Mouse (Mus musculus) ovary, postnatal 14 days (tissue): ENCODE data around the gene Isg20l2.

Experiments used
- DNase-seq: peaks from one replicate; pipeline ENCODE4 v3.0.0; 2022; ENCODE audit warnings: low spot score

Gene Isg20l2

DNA sequence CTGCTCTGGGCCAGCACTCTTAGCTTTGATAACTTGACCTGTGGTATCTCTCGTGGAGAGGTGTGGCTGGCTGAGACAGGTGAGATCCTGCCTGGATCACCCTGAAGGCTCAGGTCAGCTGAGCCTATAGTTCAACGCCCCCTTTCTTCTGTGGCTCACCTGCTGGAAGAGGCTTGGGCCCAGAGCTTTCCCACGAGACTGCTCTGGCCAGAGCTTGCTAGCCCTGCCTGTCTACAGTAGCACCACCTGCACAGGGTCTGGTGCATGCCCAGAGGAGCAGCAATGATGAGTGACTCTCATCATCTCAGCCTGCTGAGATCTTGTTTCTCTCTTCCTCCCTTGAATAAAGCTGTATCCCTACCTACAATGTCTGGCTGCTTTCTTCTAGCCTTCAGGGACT is 50.0 kb downstream of the Isg20l2 start:
- DNase-seq: no peak

DNA sequence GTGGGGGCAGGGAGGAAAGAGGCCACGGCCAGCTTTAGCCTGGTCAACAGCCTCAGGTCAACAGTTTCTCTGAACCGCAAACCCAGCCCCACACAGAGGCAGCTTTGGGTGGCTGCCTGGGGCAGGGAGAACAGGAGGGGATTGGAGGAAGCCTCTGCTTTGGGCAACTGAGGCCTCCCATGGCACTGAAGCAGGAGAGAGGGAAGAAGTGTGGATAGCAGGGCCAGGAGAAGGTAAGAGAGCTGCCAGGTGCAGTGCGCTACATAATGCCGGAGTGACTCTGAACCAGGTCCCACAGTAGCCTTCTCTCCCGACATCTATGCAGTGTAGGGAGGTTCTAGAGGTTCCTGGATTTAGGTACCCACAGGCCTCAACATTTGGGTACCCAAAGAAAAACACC is 50.6 kb downstream of the Isg20l2 start:
- no peak for DNase-seq

DNA sequence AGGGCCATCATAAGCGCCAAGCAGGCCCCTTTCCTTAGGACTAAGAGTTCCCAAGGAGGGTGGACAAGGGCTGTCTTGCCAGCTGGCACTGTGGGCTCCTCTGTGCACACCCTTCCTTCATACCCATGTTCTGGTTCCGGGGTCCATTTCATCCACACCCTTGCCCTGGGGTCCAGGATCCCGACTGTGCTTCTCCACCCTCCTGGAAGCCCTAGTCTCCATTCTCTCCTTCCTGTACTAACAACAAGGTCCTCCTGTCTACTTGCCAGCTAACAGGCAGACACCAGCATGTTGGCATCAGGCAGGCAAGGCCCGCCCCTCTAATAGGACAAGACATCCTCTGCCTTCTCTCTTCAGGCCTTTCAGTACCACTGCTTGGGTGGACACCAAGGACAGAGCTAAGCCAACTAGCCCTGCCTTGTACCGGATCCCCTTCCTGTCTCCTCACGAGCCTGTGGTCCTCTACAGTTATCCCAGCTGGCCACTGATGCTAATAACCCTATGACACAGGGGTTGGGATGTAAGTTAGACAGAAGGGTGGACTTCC is 51.2 kb downstream of the Isg20l2 start:
- DNase-seq: no peak

DNA sequence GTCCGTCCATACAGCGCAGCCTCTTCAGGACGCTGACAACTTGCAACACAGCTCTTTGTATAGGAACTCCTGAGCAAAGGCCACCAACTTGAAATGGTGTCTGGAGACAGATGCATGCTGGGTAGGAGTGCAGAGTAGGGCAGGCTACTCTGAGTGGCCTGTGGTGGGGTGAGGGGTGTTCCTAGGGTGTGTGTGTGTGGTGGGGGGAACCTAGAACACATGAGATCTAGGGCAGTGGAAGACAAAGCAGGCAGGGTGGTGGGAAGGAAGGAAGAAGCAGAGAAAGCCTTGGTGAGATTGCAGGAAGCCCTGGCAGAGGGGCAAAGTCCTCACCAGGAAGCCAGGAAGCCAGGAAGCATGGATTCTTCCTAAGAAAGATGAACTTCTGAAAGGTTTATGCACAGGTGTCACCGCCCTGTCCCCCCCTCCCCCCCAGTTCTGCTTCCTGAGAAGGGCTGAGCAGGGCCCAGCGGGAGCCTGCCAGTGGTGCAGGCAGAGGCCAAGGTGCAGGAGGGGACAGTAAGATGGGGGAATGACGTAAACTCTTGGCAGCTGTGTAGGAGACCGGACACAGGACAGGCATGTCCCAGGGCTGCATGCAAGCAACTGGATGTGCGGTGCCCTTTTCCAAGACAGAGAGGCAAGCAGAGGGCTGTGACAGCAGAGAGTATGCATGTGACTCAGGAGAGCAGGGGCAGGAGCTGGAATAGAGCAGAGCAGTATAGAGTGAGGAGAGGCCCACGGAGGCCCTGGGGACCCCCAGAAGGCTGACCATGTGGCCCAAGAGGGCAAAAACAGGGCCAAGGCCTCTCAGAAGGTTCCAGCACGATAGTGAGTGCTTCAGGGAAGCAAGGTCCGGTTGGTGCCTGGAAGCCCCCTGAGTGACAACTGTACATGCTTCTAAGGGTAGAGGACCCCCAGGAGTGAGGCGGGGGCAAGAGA is 52.1 kb downstream of the Isg20l2 start:
- DNase-seq: no peak

DNA sequence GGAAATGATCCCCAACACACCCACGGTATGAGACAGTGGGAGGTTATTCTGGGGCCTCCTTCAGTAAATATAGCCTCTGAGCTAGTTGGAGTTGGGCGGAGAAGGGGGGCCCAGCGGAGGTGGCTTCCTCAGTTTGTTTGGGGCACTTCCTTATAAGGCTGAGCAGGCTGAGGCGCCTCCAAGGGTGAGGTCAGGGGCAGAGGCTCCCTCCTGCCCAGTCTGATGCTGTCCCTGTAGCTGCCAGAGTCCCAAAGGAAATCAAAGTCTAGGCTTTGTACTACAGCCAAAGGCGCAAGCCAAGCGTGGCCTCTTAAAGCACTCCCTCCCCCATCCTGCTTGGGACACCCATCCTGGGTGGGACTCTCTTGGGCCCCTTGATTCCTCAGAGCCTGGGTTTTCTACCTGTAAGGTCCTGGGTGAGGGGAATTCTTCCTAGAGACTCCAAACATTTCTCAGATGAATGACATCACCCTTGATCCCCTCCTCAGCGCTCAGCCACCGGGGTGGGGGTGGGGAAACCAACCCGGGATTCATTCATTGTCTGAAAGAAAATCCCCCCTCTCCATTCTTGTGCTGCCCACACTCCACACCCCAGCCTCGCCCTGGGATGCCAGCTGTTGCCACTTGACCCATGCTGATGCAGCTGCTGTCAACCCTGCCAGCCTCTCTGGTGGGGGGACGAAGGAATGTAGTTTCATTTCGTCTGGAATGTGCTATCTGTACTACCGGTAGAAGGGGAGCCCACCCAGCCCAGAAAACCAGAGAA is 52.9 kb downstream of the Isg20l2 start:
- no peak for DNase-seq

DNA sequence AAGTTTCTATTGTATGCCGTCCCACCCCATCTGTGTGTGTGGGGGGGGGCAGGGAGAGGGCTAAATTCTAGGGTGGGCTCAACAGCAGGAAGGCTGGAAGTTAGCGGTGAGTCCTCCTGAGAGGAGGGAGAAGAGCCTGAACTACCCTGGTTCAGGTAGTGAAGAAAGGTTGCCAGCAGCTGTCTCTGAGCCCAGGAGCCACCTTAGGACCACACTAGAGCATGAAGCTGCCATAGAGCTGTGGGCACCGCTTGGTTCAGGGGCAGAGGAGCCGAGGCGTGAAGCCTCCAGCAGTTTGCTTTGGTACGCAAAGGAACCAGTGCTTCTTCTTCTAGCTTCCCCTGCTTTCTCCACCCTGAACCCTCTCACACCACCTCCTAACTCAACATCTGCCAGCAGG is 53.5 kb downstream of the Isg20l2 start:
- DNase-seq: no peak

DNA sequence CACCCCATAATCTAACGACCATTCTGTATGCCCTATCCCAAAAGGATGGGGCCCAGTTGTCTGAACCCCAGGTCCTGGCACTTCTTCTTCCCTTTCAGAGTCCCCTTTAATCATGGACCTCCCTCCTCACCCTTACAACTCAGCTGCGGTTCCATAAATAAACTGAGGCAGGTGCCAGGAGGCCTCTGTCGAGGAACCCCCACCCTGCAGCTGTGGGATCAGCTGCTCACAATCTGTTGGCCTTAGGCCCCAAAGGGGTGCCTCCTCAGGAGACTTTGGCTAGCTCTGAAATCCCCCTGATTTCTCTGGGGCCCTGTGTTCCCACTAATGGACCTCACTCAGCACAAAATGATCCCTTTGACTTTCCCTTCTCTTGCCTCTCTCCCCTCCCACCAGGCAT is 54.0 kb downstream of the Isg20l2 start:
- DNase-seq: no peak

DNA sequence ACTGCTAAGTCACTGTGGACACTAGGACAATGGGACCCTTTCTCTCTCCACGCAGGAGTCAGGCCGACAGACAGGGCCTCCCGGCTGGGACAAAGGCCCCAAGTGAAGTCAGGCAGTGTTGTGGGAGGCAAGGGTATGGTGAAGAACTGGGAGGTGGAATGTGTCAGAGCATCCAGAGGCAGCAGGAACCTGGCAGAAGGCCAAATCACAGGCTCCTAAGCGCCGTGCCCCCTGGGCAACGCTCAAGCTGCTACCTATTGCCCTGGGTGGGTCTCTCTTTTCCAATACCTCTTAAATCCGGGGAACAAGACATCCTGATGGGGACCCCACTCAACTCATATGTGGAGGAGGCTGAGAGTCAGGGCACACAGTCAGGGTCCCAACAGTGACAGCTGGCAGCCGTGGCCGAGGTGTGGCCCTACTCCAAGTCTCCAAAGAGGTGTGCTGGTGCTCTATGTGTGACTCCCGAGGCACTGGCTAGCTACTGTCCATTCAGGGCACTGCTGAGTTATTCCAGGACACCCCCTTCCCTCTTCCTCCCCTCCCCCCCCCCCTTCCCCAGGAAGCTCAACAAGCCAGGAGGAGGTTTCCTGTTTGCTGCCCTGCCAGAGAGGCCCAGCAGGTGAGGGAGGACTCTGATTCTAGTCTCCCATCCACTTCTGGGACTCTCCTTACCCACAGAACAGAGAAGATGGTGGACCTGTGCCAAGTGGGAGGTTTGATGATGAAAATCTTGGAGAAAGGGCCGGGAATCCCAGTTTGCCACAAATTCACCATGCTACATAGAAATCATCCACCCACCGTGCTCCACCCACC is 55.6 kb downstream of the Isg20l2 start:
- no peak for DNase-seq

DNA sequence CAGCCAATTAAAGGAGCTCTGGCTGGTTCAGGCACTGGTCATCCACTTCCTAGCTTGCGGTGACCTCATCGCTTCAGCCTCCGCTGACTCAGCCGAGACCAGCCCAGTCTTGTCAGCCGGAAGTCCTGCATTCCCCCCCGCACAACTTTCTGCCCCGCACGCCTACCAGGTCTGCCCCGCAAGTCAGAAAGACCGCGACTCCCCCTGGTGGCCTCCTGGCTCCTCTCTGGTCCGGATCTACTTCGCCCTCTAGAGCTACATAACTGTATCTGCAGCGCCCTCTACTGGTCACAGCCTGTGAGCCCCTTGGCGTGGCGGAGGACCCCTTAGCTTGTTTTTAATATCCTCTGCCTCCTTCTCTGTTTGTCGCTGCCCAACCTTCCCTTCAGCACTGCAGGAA is 56.8 kb downstream of the Isg20l2 start:
- DNase-seq: peak; percentile 96

DNA sequence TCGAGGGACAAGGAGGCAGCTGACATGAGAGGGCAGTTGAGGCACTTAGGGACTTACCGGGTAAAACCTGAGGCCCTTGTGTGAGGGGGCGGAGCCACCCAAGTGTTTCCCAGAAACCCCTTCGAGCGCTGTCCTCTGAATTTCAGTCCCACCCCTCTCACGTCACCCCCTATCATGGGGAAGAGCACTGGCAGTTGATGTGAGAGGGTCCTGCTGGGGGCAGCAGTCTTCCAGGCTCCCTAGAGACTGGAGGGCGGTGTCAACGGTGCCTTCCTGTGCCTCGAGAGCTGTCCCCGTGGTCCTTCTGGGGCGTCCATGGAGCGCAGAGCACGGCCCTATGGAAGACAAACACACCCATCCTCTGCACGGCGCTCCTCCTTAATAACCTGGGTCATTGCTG is 57.5 kb downstream of the Isg20l2 start:
- no peak for DNase-seq

DNA sequence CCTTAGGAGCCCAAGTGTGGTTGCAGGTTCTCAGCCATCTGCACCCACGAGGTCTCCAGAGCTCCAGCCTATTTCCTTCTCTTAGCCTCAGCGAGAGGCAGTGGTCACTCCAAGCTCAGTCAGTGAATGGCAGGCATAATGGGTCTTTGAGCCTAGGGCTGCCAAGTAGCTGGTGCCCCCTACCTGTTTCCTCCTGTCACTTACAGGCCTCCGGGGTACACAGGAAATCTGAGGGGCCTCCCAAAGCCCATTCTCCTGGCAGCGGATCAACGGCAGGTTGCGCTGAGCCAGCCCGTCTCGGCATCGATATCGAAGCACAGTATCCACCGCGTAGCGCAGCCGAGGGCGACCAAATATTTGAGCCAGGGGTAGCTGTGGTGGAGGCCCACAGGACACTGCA is 58.0 kb downstream of the Isg20l2 start:
- DNase-seq: no peak

DNA sequence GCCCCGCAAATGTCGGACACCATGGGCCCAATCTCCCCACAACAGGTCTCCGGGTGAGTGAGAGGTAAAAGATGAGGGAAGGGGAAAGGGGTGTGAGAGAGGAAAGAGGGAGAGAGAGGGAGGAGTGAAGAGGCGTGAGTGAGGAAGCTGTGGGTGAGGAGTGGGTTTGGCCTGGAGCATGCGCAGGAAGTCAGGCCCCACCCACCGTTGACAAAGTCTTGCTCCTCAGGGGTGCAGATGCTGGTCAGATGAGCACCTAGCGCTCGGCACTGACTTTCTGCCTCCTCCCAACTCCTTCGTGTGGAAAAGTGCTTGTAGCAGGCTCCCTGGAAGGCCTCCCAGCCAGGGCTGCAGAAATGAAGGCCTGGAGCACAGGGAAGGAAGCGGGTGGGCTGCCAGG is 59.8 kb downstream of the Isg20l2 start:
- DNase-seq: no peak
